Mouse (Mus musculus) adrenal gland, adult 8-10 months (tissue): Measurements from ENCODE around the gene Arhgef39. TPM values are rescaled to one million over a fixed set of nuclear protein-coding genes. Genes with fewer than 3 reads are reported as not detected.

Source experiments
- DNase-seq: peaks from one replicate; pipeline ENCODE4 v3.0.0; 2022
- total RNA-seq, 4 experiments: library from RNA; stranded (reverse); gene quantifications; 2 replicates each; pipeline ENCODE4 v1.2.4; 2022

The Arhgef39 gene
- total RNA-seq, result 1 to 10 TPM in 2 of 4 experiments, under 1 TPM in 2; 0.73 to 2.0 (median 1.2) TPM

GRCm38 (mm10) chr4:43499407-43500333, at the start of gene Arhgef39:
TSS of gene Arhgef39 (minus strand) at chr4:43499695.
- peak; percentile 72 for DNase-seq

GRCm38 (mm10) chr4:43549055-43549454, 49.6 kb upstream of the Arhgef39 start:
- no peak for DNase-seq

GRCm38 (mm10) chr4:43547160-43547559, 47.7 kb upstream of the Arhgef39 start:
- DNase-seq, result no peak

- DNase-seq, result peak; percentile 70
Observed at GRCm38 (mm10) chr4:43546375-43547047, 47.0 kb upstream of the Arhgef39 start.

GRCm38 (mm10) chr4:43542044-43542443, 42.5 kb upstream of the Arhgef39 start:
- no peak for DNase-seq

GRCm38 (mm10) chr4:43536031-43536430, 36.5 kb upstream of the Arhgef39 start:
- no peak for DNase-seq

- no peak for DNase-seq
Observed at GRCm38 (mm10) chr4:43535628-43536027, 36.1 kb upstream of the Arhgef39 start.

- DNase-seq, result peak; percentile 88
Observed at GRCm38 (mm10) chr4:43533270-43533669, 33.8 kb upstream of the Arhgef39 start.

GRCm38 (mm10) chr4:43530581-43530980, 31.1 kb upstream of the Arhgef39 start:
- DNase-seq, result no peak

- no peak for DNase-seq
Observed at GRCm38 (mm10) chr4:43530081-43530501, 30.6 kb upstream of the Arhgef39 start.

- no peak for DNase-seq
Observed at GRCm38 (mm10) chr4:43528487-43528886, 29.0 kb upstream of the Arhgef39 start.

GRCm38 (mm10) chr4:43527880-43528279, 28.4 kb upstream of the Arhgef39 start:
- no peak for DNase-seq

GRCm38 (mm10) chr4:43519956-43520355, 20.5 kb upstream of the Arhgef39 start:
- peak; percentile 78 for DNase-seq

GRCm38 (mm10) chr4:43519551-43519950, 20.1 kb upstream of the Arhgef39 start:
- no peak for DNase-seq

- DNase-seq, result no peak
Observed at GRCm38 (mm10) chr4:43515764-43516708, 16.5 kb upstream of the Arhgef39 start.

GRCm38 (mm10) chr4:43513791-43514190, 14.3 kb upstream of the Arhgef39 start:
- DNase-seq, result no peak

GRCm38 (mm10) chr4:43513300-43513699, 13.8 kb upstream of the Arhgef39 start:
- no peak for DNase-seq

GRCm38 (mm10) chr4:43512653-43513052, 13.2 kb upstream of the Arhgef39 start:
- DNase-seq, result no peak

- DNase-seq, result no peak
Observed at GRCm38 (mm10) chr4:43511675-43512454, 12.4 kb upstream of the Arhgef39 start.

GRCm38 (mm10) chr4:43509109-43509508, 9.6 kb upstream of the Arhgef39 start:
- DNase-seq, result no peak

- no peak for DNase-seq
Observed at GRCm38 (mm10) chr4:43508666-43508997, 9.1 kb upstream of the Arhgef39 start.
